Mouse (Mus musculus) layer of hippocampus, adult 11-12 months (tissue): ENCODE measurements at regions not wholly inside any gene's neighbourhood (a gene's known extent, or its start where the extent isn't known, plus 50 kb on each side); places are given as distances from the start of the nearest gene placed in this dataset.

Experiments used
- DNase-seq: peaks from one replicate; pipeline ENCODE4 v3.0.0; 2022; ENCODE audit warnings: low spot score

GRCm38 (mm10) chr1:154080505-154081380 lies 120.2 kb upstream of the Zfp648 start:
- DNase-seq: no peak

GRCm38 (mm10) chr1:154086145-154086544 lies 114.8 kb upstream of the Zfp648 start:
- no peak for DNase-seq

GRCm38 (mm10) chr1:154089815-154090214 lies 111.2 kb upstream of the Zfp648 start:
- no peak for DNase-seq

GRCm38 (mm10) chr1:154090521-154091490 lies 110.2 kb upstream of the Zfp648 start:
- DNase-seq: no peak

GRCm38 (mm10) chr1:154093549-154093948 lies 107.4 kb upstream of the Zfp648 start:
- no peak for DNase-seq

- DNase-seq: no peak
These were observed 106.6 kb upstream of the Zfp648 start for GRCm38 (mm10) chr1:154094357-154094756.

- no peak for DNase-seq
These were observed 104.9 kb upstream of the Zfp648 start for GRCm38 (mm10) chr1:154096113-154096512.

GRCm38 (mm10) chr1:154096911-154097310 lies 104.1 kb upstream of the Zfp648 start:
- no peak for DNase-seq

- peak; percentile 53 for DNase-seq
These were observed 103.3 kb upstream of the Zfp648 start for GRCm38 (mm10) chr1:154097656-154098055.

- DNase-seq: no peak
These were observed 100.4 kb upstream of the Zfp648 start for GRCm38 (mm10) chr1:154100556-154100955.

GRCm38 (mm10) chr1:154101433-154101832 lies 99.6 kb upstream of the Zfp648 start:
- DNase-seq: no peak

GRCm38 (mm10) chr1:154102191-154102590 lies 98.8 kb upstream of the Zfp648 start:
- DNase-seq: no peak

GRCm38 (mm10) chr1:154102871-154103596 lies 98.0 kb upstream of the Zfp648 start:
- DNase-seq: peak; percentile 77

GRCm38 (mm10) chr1:154103597-154103923 lies 97.4 kb upstream of the Zfp648 start:
- DNase-seq: no peak

GRCm38 (mm10) chr1:154104006-154104600 lies 96.9 kb upstream of the Zfp648 start:
- DNase-seq: no peak

- DNase-seq: no peak
These were observed 96.2 kb upstream of the Zfp648 start for GRCm38 (mm10) chr1:154104779-154105178.

- no peak for DNase-seq
These were observed 88.5 kb upstream of the Zfp648 start for GRCm38 (mm10) chr1:154112500-154112899.

- DNase-seq: no peak
These were observed 87.5 kb upstream of the Zfp648 start for GRCm38 (mm10) chr1:154113291-154114050.

GRCm38 (mm10) chr1:154116188-154116710 lies 84.7 kb upstream of the Zfp648 start:
- DNase-seq: no peak

- no peak for DNase-seq
These were observed 83.7 kb upstream of the Zfp648 start for GRCm38 (mm10) chr1:154117346-154117687.
